Mouse (Mus musculus): ENCODE results near the gene Apol10b.

GRCm38 (mm10) chr15:77593557-77593956, 2.4 kb downstream of the Apol10b start:
- no peak for TF ChIP-seq TCF12 (IDR thresholded peaks at IDR 0.05; ENCODE audit: insufficient read depth, poor library complexity, severe bottlenecking)
- no peak for TF ChIP-seq POLR2A (IDR thresholded peaks at IDR 0.05; ENCODE audit: insufficient read length, low read depth)
- no peak for TF ChIP-seq MAX (IDR thresholded peaks at IDR 0.05; ENCODE audit: low read depth)
- TF ChIP-seq MYOG (IDR thresholded peaks at IDR 0.05; ENCODE audit: control insufficient read depth in 1 of 3, insufficient read depth in 1 of 3, insufficient read length in 2 of 3, low read depth in 2 of 3) = no peak
- no peak for TF ChIP-seq E2F4 (IDR thresholded peaks at IDR 0.05; ENCODE audit: insufficient read depth)
- TF ChIP-seq USF1 (IDR thresholded peaks at IDR 0.05; ENCODE audit: low read depth) = no peak
- no peak for TF ChIP-seq CEBPB (IDR thresholded peaks at IDR 0.05; ENCODE audit: insufficient read depth, poor library complexity, severe bottlenecking)
- TF ChIP-seq POLR2AphosphoS2 (IDR thresholded peaks at IDR 0.05; ENCODE audit: insufficient read length, low read depth) = no peak
- no peak for TF ChIP-seq TCF3 (IDR thresholded peaks at IDR 0.05; ENCODE audit: insufficient read length, low read depth)

All from myocyte (in vitro differentiated cells).